Mouse (Mus musculus) midbrain, postnatal 0 days (tissue): Measurements from ENCODE around the gene Slc37a3. TPM values are rescaled to one million over a fixed set of nuclear protein-coding genes. Genes with fewer than 3 reads are reported as not detected.

ENCODE experiments used
- ATAC-seq: fragments of 200-750 bp; cut with Nextera tagmentation; 2 replicates; pipeline ENCODE4 v1.8.0; 2017; ENCODE audit warnings: moderate number of reproducible peaks, mild to moderate bottlenecking, moderate TSS enrichment, moderate library complexity; ENCODE audit not compliant: low FRiP score
- DNase-seq: peaks from one replicate; pipeline ENCODE4 v3.0.0-alpha.2; 2015; ENCODE audit warnings: low spot score
- H3K27ac ChIP-seq: fragments of 300-500 bp; sonication (generic); 2 replicates; pipeline ENCODE4 v1.5.1; 2014; ENCODE audit warnings: low read depth, mild to moderate bottlenecking, low read length, mixed read lengths
- H3K27me3 ChIP-seq: fragments of 300-500 bp; sonication (generic); 2 replicates; pipeline ENCODE4 v1.6.1; 2014; ENCODE audit warnings: low read length, control low read depth, mixed read lengths; ENCODE audit not compliant: insufficient read depth
- H3K36me3 ChIP-seq: fragments of 300-500 bp; sonication (generic); 2 replicates; pipeline ENCODE4 v1.6.1; 2014; ENCODE audit warnings: low read length, control low read depth, mixed read lengths; ENCODE audit not compliant: insufficient read depth
- H3K4me1 ChIP-seq: fragments of 300-500 bp; sonication (generic); 2 replicates; pipeline ENCODE4 v1.6.1; 2014; ENCODE audit warnings: mild to moderate bottlenecking, control low read depth, antibody characterized with exemption, low read length, mixed read lengths; ENCODE audit not compliant: insufficient read depth
- H3K4me2 ChIP-seq: fragments of 300-500 bp; sonication (generic); 2 replicates; pipeline ENCODE4 v1.6.1; 2014; ENCODE audit warnings: low read depth, mild to moderate bottlenecking, low read length, mixed read lengths; ENCODE audit not compliant: poor library complexity, severe bottlenecking
- H3K4me3 ChIP-seq: fragments of 300-500 bp; sonication (generic); 2 replicates; pipeline ENCODE4 v1.5.1; 2014; ENCODE audit warnings: low read depth, mild to moderate bottlenecking, low read length, moderate library complexity
- H3K9ac ChIP-seq: fragments of 300-500 bp; sonication (generic); replicated peaks from 2 replicates; pipeline ENCODE4 v1.6.1; 2014; ENCODE audit warnings: mild to moderate bottlenecking, low read length, moderate library complexity, mixed read lengths; ENCODE audit not compliant: poor library complexity, severe bottlenecking
- H3K9me3 ChIP-seq: fragments of 300-500 bp; sonication (generic); 2 replicates; pipeline ENCODE4 v1.6.1; 2016; ENCODE audit warnings: low read length, control low read depth
- CTCF ChIP-seq: IDR thresholded peaks from 2 replicates; pipeline ENCODE4 v1.5.1; 2016; ENCODE audit warnings: antibody characterized with exemption, mild to moderate bottlenecking
- WGBS: fragments of 180-500 bp; shearing (Covaris S2); extraction: QIAGEN DNeasy Blood & Tissue Kit; methylation state at CpG from one replicate; pipeline ENCODE4 v1.1.7; 2014; 5-methylcytosine and 5-hydroxymethylcytosine counted together
- polyA plus RNA-seq: library from polyadenylated mRNA; unstranded; fragments of >200 nt; fragmentation: Nextera tagmentation; extraction: Ambion mirVana; gene quantifications from 2 replicates; pipeline ENCODE4 v1.2.1, GENCODE M21; 2015
- total RNA-seq: library from RNA; depleted of rRNA; stranded (reverse); fragments of >200 nt; gene quantifications from 2 replicates; pipeline ENCODE4 v1.2.3, GENCODE M21; 2014

Gene Slc37a3
- total and polyA plus RNA-seq, 2 experiments from 2014 or later: 38.1 to 54.6 TPM

DNA sequence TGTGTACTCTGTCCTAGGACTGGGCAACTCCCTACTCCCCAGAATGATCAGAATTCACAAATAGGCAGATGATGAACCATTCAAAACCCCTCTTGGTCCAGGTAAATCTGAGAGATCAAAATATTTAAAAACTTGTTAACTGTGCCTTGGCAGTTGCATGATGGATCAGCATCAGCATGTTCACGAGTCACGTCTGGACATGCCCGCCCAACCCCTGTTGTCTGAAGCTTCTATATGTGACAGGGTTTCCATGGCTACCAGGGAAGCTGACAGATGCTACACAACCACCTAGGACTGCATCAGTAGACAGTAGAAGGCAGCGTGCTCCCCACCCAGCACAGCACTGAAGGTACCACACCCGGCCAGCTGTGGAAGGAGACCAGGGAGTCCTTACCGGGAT is 28.5 kb downstream of the Slc37a3 start:
- no peak for TF ChIP-seq CTCF
- no peak overlapping the region for H3K27ac ChIP-seq
- H3K27me3 ChIP-seq: no peaks in the 10 kb centered on the region
- no peak overlapping the region for H3K4me3 ChIP-seq
- H3K9me3 ChIP-seq: no peaks in the 10 kb centered on the region
- H3K4me1 ChIP-seq: no peaks in the 10 kb centered on the region
- ATAC-seq (no peak), DNase-seq (no peak)
- no peak overlapping the region for H3K4me2 ChIP-seq
- 60% methylated on average over 6 of the region's 6 CpGs for WGBS
- H3K36me3 ChIP-seq: peaks cover 33% of the 10 kb centered on the region
- no peak overlapping the region for H3K9ac ChIP-seq

DNA sequence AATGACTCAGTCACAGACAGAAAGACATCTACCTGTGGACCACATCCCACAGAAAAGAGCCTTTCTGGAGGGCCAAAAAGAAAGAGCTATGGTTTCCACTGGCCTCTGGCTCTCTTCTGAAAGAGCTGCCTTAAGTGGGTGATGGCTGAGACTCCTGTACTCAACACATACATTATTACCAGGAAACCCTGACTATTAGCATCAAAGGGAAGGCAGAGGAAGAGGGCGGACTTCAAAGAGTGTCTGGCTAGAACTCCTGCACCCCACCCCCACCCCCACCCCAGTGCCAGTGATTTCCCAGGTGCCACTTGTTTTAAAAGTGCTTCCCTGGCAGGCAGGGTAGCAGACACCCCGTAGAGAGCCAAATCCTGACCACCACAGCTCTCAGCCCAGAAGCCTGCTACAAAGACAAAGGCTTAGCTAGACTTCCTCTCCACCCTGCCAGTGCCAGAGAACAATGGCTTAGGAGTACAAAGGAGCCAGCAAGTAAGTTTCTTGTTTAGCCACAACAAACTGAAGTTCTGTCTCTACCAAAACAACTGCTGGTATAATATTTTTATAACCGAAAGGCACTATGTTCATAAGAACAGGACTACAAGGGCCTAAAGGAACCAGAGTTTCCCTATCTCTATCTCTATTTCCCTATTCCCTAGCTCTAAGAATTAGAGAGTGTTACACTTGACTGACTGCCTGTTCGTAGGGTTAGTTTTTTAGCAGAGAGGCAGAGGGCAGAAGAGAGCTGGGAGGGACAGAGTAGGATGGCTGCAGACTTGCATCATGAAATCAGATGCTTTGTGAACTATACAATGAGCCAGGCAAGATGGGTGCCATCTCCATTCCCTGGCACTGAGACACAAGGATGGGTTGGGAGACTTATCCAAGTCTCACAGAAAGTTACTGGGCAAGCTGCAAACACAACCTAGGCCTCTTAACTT is 29.3 kb downstream of the Slc37a3 start:
- WGBS: 19% methylated on average over 4 of the region's 4 CpGs
- Histone ChIP-seq H3K4me1 (no peaks in the 10 kb centered on the region), H3K36me3 (peaks cover 33% of the 10 kb centered on the region), H3K4me2 (no peak overlapping the region), H3K9me3 (no peaks in the 10 kb centered on the region), H3K27me3 (no peaks in the 10 kb centered on the region), H3K27ac (no peak overlapping the region), H3K4me3 (no peak overlapping the region), H3K9ac (no peak overlapping the region)
- peak; percentile 46 for TF ChIP-seq CTCF
- no peak for DNase-seq
- no peak for ATAC-seq

DNA sequence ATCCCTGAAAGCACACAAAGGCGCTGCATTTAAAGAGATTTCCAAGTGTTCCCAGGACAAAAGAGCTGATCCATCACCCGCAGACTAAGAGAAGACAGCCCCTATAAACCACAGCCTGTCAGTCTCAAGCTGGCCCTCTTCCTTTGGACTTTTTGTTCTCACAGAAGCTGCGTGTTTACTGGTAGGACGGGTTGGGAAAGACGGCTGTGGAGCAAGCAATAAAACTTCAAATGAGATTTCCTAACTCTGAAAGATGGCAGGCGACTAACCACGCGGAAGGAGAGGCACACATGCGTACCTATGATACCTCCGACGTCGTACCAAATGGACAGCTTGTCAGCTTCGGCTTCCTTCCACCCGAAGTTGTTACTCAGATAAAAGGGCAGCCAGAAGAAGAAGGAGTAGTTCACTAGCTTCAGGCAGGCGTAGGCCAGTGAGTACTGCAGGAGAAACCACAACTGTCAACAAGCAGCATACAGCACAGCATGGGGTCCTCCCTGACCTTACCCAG is 30.4 kb downstream of the Slc37a3 start:
- no peak for TF ChIP-seq CTCF
- no peaks in the 10 kb centered on the region for H3K9me3 ChIP-seq

GRCm38 (mm10) chr6:39345430-39345829 is 32.0 kb downstream of the Slc37a3 start:
- Histone ChIP-seq H3K4me3 (no peak overlapping the region), H3K27ac (no peak overlapping the region), H3K9me3 (no peaks in the 10 kb centered on the region), H3K27me3 (no peaks in the 10 kb centered on the region), H3K9ac (no peak overlapping the region), H3K4me2 (no peak overlapping the region), H3K4me1 (no peaks in the 10 kb centered on the region), H3K36me3 (peaks cover 26% of the 10 kb centered on the region)
- TF ChIP-seq CTCF: no peak
- DNase-seq: no peak
- no peak for ATAC-seq
- 37% methylated on average over 7 of the region's 7 CpGs for WGBS

More for the DNA sequence above, 30.4 kb downstream of the Slc37a3 start:
- Histone ChIP-seq H3K4me1 (no peaks in the 10 kb centered on the region), H3K36me3 (peaks cover 27% of the 10 kb centered on the region), H3K27ac (peak overlapping the region; percentile 32; the same call in 1 of the 2 replicates), H3K9ac (no peak overlapping the region), H3K4me3 (no peak overlapping the region), H3K27me3 (no peaks in the 10 kb centered on the region), H3K4me2 (no peak overlapping the region)
- ATAC-seq (no peak), DNase-seq (peak; percentile 44)
- 19% methylated on average over 15 of the region's 15 CpGs for WGBS

GRCm38 (mm10) chr6:39344020-39344419 is 33.5 kb downstream of the Slc37a3 start:
- H3K4me1 ChIP-seq: no peaks in the 10 kb centered on the region
- H3K9me3 ChIP-seq: no peaks in the 10 kb centered on the region
- no peak overlapping the region for H3K27ac ChIP-seq
- no peak overlapping the region for H3K9ac ChIP-seq
- no peak overlapping the region for H3K4me2 ChIP-seq
- peak; percentile 82 for DNase-seq
- peak; percentile 77; the same call in 1 of the 2 replicates for ATAC-seq
- TF ChIP-seq CTCF: peak; percentile 91
- H3K36me3 ChIP-seq: peaks cover 15% of the 10 kb centered on the region
- H3K27me3 ChIP-seq: no peaks in the 10 kb centered on the region
- 19% methylated on average over 12 of the region's 12 CpGs for WGBS
- H3K4me3 ChIP-seq: no peak overlapping the region

DNA sequence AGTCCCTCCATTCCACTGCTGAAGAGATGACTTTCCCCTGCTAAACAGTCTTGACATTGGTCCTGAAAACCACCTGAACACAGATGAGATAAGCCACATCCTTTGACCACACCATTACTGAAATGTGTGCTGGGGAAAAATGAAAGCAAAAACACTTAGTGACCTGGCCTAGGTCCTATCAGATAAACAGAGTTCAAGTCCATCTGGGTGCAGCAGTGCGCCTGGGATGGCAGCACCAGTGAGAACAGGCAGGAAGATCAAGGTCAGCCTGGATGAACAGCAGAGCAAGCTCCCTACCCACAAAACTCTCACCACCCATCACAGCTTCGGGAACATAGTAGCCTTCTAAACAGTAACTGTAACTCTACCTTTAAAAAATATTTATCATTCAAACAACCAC is 35.7 kb downstream of the Slc37a3 start:
- H3K9ac ChIP-seq: no peak overlapping the region
- H3K27ac ChIP-seq: no peak overlapping the region
- H3K4me2 ChIP-seq: no peak overlapping the region
- WGBS: 96% methylated on average over 2 of the region's 2 CpGs
- DNase-seq (no peak), ATAC-seq (no peak)
- H3K9me3 ChIP-seq: no peaks in the 10 kb centered on the region
- peaks cover 30% of the 10 kb centered on the region for H3K36me3 ChIP-seq
- no peak for TF ChIP-seq CTCF
- no peak overlapping the region for H3K4me3 ChIP-seq
- H3K27me3 ChIP-seq: no peaks in the 10 kb centered on the region
- H3K4me1 ChIP-seq: no peaks in the 10 kb centered on the region
